Mouse (Mus musculus) ES-Bruce4 (cell line): Measurements from ENCODE around the gene Cracr2a.

Source experiments
- CTCF ChIP-seq: IDR thresholded peaks from one replicate; pipeline ENCODE4 v1.8.1; 2011; ENCODE audit warnings: low read depth, low read length
- EP300 ChIP-seq: IDR thresholded peaks from 2 replicates; pipeline ENCODE4 v1.6.1; 2011; ENCODE audit warnings: low read depth, low read length; ENCODE audit not compliant: insufficient read depth
- POLR2A ChIP-seq: IDR thresholded peaks from one replicate; pipeline ENCODE4 v1.8.1; 2011; ENCODE audit warnings: low read length; ENCODE audit not compliant: insufficient read depth

- TF ChIP-seq POLR2A (no peak), CTCF (no peak), EP300 (no peak)
Observed at GRCm38 (mm10) chr6:127719875-127720274, 158.7 kb downstream of the Cracr2a start.
